Mouse (Mus musculus) adrenal gland, adult 2 months (tissue): ENCODE results near the gene Tulp1. TPM values are rescaled to one million over a fixed set of nuclear protein-coding genes. Genes with fewer than 3 reads are reported as not detected.
A peak's percentile ranks its signal among the peaks of the same experiment; 100 is the strongest.
"Not testable (repeated sequence)": the region's sequence is repeated elsewhere in the genome, so short reads cannot be mapped to it uniquely, and the experiment has no call there.

Source experiments
- DNase-seq: peaks from one replicate; pipeline ENCODE4 v3.0.0; 2021
- polyA plus RNA-seq: library from polyadenylated mRNA; depleted of rRNA; stranded (reverse); fragments of >200 nt; gene quantifications from 2 replicates; pipeline ENCODE4 v1.2.3, GENCODE M21; 2012
- total RNA-seq, 2 experiments: library from RNA; stranded (reverse); gene quantifications; 2 replicates each; pipeline ENCODE4 v1.2.3; 2021

Tulp1 gene
- total and polyA plus RNA-seq, 3 experiments, result 0.49 TPM; not detected in 2

DNA sequence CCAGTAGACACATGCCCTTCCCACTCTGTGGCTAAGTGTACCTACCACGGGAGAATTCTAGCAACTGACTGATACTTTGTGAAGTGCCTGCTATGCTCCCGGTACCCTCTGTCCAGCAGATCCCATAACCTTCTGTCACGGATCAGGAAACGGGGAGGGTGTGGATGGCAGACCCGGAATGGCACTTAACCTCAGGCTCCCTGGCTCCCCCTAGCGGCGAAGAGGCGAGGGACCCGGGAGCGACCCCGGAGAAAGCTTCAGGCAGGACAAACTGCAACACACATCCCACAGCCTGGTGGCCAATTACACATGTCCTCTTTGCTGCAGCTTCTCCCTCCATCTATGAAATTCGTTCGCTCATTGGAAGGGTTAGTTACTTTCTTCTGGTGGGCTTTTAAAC is 3.4 kb upstream of the Tulp1 start:
- DNase-seq, result peak; percentile 78

- DNase-seq, result no peak
Measured at GRCm38 (mm10) chr17:28363507-28363906, 1.5 kb downstream of the Tulp1 start.

DNA sequence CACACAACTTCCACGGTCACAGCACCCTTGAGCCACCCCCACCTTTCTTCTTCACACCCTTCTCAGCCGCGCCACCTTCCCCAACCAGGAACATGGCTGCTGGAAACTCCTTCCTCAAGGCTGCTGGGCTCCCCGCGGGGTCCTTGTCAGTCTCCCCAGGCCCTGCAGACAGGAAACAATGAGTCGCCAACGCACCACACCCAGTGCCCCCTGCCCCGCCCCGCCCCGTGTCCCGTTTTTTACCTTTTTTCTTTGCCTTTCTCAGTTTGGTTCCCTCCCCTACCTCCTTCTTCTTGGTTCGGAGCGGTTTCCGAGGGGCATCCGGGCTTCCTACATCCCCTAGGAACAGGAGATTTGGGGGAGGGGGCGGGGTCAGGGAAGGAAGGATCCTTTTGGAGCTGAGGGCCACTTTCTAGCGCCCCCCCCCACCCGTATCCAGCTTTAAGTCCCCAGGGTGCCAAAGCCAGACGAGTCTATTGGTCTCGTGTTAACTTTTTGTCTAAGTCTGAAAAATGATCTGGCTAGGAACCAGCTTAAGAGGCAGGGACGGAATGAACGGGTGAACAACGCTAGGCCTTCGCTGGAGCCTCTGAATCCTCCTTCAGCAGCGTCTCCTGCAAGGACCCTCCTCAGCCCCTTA is 2.2 kb downstream of the Tulp1 start:
- DNase-seq, result no peak

DNA sequence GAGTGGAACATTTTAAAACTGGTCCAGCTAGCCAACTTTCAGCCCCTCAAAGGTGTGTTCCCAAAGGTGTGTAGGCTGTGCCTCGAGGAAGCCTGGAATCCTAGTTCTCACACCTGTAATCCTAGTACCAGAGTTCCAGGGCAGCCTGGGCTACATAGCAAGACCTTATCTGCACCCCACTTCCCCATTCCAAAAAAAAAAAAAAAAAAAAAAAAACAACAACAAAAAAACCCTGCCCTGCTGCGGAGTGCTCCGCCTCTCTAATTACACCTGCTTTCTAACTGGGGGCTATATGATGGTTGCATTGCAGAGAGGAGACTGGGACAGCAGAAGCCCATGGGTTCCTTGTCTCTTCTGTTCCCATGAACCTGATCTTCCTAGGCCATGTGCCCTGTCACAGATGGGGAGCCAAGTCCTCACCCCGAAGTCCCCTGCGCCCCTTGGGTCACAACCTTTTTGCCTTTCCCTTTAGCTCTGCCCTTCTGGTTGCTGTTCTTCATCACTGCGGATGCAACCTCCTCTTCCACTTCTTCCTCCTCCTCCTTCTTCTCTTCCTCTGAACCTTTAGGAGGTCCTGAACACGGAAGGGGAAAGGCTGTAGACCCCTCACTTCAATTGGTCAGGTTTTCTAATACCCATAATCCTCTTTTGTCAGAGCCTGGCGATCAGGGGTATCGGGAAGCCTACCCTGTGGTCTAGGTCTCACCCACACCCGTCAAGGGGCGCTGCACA is 2.9 kb downstream of the Tulp1 start:
- DNase-seq, result no peak

- DNase-seq, result no peak
Measured at GRCm38 (mm10) chr17:28360531-28361277, 4.3 kb downstream of the Tulp1 start.

DNA sequence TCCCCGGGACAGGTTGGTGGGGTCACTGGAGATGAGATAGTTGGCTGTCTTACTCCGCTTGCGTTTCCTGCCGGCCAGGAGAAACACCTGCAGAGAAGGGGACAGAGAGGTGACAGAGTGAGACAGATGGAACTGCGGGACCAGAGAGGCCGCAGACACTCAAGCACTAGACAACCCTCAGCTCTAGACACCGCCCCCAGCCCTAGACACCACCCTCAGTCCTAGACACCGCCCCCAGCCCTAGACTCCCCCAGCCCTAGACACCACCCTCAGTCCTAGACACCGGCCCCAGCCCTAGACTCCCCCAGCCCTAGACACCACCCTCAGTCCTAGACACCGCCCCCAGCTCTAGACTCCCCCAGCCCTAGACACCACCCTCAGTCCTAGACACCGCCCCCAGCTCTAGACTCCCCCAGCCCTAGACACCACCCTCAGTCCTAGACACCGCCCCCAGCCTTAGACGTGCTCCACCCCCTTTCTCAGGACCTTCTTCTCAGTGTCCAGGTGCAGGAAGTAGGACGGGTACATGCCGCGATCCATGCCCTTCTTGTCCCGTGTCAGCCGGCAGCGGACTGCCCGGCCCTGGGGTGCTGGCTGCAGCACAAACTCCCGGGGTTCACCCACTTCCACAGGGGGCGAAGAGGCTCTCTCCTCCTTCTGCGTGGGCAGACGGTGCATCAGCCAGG is 6.3 kb downstream of the Tulp1 start:
- not testable (repeated sequence) for DNase-seq

DNA sequence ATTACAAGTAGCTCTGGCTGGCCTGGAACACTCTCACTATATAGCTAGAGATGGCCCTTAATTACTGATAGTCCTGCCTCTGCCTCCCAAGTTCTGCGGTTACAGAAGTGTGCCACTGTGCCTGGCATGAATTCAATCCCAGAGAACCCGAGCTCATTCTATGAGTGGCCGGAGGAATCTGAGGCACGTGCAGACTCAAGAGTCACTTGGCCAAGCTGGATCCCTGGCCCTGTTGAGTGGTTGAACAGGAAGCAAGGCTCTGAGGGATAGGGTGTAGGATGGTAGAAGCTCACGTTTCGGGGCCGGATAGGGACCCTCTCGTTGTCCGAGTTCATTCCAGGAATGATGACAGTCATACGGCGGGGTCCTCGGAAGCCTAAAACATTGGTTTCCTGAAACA is 9.2 kb downstream of the Tulp1 start:
- DNase-seq, result no peak

GRCm38 (mm10) chr17:28352018-28352417 is 13.0 kb downstream of the Tulp1 start:
- DNase-seq, result no peak

DNA sequence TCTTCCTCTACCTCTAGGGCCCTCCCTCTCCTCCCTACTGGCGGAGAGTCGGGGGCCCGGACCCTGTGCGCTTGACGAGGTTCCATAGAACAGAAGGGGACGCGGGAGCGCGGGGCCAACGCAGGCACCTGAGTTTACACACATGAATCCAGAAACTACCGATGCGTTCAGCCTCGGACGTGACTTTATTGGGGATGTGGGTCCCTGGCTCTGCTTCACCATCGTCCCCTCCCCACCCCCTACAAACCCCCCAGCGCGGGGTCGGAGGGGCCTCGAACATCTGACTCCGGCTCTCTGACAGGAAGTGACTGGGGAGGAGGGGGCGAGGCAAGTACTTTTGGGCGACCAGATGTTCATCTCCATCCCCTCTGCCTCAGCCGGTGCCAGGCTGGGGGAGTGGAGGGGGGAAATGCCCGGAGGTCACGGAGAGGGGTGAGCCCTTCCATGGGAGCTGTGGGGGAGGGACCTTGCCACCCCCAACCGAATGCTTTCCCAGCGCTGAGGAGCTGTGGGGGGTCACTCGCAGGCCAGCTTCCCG is 13.6 kb downstream of the Tulp1 start:
- no peak for DNase-seq

GRCm38 (mm10) chr17:28350466-28351352 is 14.3 kb downstream of the Tulp1 start, which contains the start of gene Tead3:
TSS of gene Tead3 (minus strand) at chr17:28350817.
- DNase-seq, result peak; percentile 89

DNA sequence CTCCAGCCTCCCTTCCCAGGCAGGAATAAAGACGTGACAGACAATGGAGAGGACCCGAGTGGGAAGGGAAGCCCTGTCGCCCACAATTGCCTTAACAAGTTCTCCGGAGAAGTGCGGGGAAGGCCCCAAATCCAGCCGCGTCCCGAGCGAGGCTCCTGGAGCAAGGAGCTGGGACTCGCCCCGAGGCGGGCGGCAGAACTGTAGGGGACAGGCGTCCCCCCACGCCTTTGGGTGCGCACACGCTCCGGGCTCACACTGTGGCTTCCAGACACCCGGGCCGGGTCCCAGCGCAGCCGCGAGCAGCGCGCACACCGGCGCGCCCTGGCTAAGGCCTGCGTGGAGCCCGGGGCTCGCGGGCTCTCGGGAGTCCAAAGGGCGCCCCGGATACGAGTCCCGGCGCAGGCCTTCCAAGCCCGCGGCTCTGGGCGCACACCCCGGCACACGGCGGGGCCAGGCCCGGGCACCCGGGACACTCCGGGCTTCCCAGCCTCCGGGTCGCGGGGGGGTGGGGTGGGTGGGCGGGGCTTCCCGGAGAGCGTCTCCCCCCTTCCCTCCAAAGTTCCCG is 15.0 kb downstream of the Tulp1 start:
- DNase-seq, result peak; percentile 78

DNA sequence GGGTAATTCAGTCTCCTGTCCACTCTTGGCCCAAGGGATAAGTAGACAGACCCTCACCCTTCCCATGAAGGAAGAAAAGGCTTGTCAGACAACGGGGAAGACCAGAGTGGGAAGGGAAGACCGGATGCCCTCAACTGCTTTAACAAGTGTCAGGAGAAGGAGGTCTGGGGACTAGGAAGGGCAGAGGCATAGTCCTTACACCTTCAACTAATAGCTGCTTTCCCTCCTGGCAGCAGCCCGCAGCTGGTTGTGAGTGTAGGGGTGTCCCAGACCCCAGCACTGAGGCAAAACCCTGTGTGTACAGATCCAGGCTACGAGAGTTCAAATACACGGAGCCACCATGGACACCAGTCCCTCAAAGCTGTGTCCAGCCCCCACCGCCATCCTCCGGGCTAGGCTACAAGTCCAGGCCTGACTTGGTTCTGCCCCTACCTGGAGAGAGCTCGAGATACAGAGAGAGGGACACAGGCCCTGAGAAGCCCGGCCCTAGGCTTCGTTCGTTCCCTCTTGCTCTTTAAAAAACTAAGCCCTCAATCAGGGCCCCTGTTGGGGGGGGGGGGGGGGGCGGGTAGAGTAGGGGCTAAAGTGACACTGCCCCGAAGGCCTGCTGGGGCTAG is 15.7 kb downstream of the Tulp1 start:
- no peak for DNase-seq

DNA sequence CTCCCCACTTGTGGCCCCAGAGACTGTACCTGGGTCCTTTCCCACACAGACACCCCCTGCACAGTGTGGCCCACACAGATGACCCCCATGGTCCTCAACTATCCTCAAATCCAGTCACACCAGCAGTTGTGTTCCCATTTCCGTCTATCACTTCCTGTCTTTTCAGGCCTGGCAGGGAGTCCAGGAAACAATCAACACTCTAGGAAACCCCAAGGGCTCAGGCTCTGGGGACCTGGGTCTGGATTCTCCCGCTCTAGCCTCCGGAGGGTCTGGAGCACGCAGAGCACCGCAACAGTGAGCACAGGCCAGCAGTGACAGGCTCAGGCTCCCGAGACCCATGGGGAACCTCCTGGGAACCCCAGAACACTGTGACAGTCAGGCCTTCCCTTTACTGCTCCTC is 16.8 kb downstream of the Tulp1 start:
- no peak for DNase-seq

- DNase-seq, result no peak
Measured at GRCm38 (mm10) chr17:28347327-28347726, 17.7 kb downstream of the Tulp1 start.

DNA sequence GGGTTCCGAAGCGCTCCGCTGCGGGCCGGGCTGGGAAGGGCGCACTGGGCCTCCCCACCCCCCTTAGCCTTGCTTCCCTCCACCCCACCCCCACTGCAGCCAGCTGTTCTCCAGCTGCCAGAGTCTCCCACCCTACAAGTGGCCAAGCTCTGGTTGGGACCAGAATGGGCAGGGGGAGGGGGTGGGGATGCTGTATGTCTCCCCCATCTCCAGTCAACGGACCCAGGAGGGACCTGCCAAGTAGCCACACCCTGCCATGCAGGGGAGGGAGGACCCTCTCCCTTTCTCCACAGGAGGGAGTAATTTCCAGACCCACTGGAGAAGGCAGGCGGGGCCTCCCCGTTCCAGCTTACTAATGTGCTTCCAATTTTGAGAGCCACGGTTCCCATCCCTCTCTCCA is 19.1 kb downstream of the Tulp1 start:
- no peak for DNase-seq

- no peak for DNase-seq
Measured at GRCm38 (mm10) chr17:28345271-28345721, 19.7 kb downstream of the Tulp1 start.

GRCm38 (mm10) chr17:28344670-28345069 is 20.4 kb downstream of the Tulp1 start:
- no peak for DNase-seq

- no peak for DNase-seq
Measured at GRCm38 (mm10) chr17:28344050-28344607, 20.9 kb downstream of the Tulp1 start.

DNA sequence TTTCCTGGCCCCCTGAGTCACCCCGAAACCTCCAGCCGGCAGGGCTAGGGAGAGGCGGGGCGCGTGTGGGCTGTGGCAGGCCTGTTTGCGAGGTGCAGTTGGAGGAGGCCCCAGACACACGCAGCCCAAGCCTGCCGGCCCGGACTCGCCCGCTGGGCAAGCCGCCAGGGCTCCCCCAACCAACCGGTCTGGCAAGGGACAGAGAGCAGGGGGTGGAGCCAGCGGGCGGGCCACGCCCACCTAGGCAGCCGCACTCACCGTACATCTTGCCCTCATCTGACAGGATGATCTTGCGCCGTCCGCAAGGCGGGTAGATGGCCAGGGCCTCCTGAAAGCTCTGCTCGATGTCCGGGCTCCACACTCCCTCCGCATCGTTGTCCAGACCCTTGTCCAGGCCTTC is 23.9 kb downstream of the Tulp1 start:
- peak; percentile 85 for DNase-seq

GRCm38 (mm10) chr17:28340578-28340977 is 24.4 kb downstream of the Tulp1 start:
- no peak for DNase-seq
